Mouse (Mus musculus): ENCODE data around the gene Pitpnm3.

GRCm38 (mm10) chr11:72042631-72043030 lies 92.9 kb downstream of the Pitpnm3 start:
- TF ChIP-seq GATA1 (IDR thresholded peaks at IDR 0.05; ENCODE audit: low read length) (no peak), TAL1 (IDR thresholded peaks at IDR 0.05; ENCODE audit: low read length) (no peak)
